Mouse (Mus musculus) lung, postnatal 0 days (tissue): ENCODE results near the gene Gipc2.

Experiments used
- CTCF ChIP-seq: IDR thresholded peaks from 2 replicates; pipeline ENCODE4 v1.5.1; 2016; ENCODE audit warnings: antibody characterized with exemption, mild to moderate bottlenecking
- EP300 ChIP-seq: IDR thresholded peaks from 2 replicates; pipeline ENCODE4 v1.6.1; 2016; ENCODE audit warnings: antibody characterized with exemption, mild to moderate bottlenecking, control low read depth

DNA sequence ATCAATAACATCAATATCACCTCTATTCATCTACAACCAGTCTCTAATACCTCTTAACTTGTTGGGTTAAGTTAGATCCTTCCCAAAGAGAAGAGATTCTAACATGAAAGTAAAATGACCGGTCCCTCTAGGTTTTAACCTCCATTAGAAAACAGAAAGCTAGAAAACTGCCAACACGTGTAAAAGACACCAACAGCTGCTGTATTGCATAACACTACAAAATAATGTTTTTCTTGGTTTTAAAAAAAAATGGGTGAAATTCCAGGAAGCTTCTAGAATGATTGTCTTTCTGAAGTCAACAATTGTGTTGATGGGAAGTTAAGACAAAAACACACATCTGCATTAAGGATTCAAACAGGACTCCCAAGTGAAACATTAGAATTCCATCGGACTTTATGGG, 119.1 kb downstream of the Gipc2 start:
- TF ChIP-seq CTCF (no peak), EP300 (no peak)
